ENCODE assay signal across 8 mouse cellular contexts in genomic region chr4:155085206-155086107, GRCm38 (mm10). TPM values are rescaled to one million over a fixed set of nuclear protein-coding genes. Genes with fewer than 3 reads are reported as not detected.
A peak's percentile ranks its signal among the peaks of the same experiment; 100 is the strongest.
DNase-seq lines count a peak whose midpoint lies in the region; ATAC-seq and TF ChIP-seq lines count a peak whose summit lies in the region.

No protein-coding gene starts in this region.

- peak overlapping the region; percentile 97 for H3K9ac ChIP-seq in heart, embryonic 11.5 days (ENCODE audit: low read depth, low read length)
- peak overlapping the region; percentile 92 for H3K9ac ChIP-seq in limb, embryonic 15.5 days

- 6% methylated on average over 35 of the region's 35 CpGs for WGBS in heart, embryonic 11.5 days (ENCODE audit: insufficient replicate concordance)
- WGBS in limb, embryonic 15.5 days: 10% methylated on average over 20 of the region's 35 CpGs

- H3K27me3 ChIP-seq in heart, embryonic 11.5 days (ENCODE audit: control insufficient read depth, insufficient read depth, low read length): no peaks in the 10 kb centered on the region
- H3K27me3 ChIP-seq in E14TG2a.4 (ENCODE audit: insufficient read depth, low read length): no peaks in the 10 kb centered on the region
- no peaks in the 10 kb centered on the region for H3K27me3 ChIP-seq in erythroblast, embryonic 14.5 days (ENCODE audit: control insufficient read depth)
- no peaks in the 10 kb centered on the region for H3K27me3 ChIP-seq in limb, embryonic 15.5 days

- peak overlapping the region; percentile 73 for H3K4me2 ChIP-seq in heart, embryonic 11.5 days
- H3K4me2 ChIP-seq in limb, embryonic 15.5 days: peak overlapping the region; percentile 49

- H3K4me3 ChIP-seq in heart, embryonic 11.5 days (ENCODE audit: low read depth, low read length): peak overlapping the region; percentile 88
- H3K4me3 ChIP-seq in E14TG2a.4 (replicated peaks; ENCODE audit: low read length): peak overlapping the region; percentile 100
- H3K4me3 ChIP-seq in erythroblast, embryonic 14.5 days (replicated peaks): peak overlapping the region; percentile 68
- peak overlapping the region; percentile 95 for H3K4me3 ChIP-seq in limb, embryonic 15.5 days

- ATAC-seq in heart, embryonic 11.5 days (replicated peaks; ENCODE audit: insufficient number of reproducible peaks, low FRiP score, low TSS enrichment): no peak; the same call in 1 of the 2 replicates
- ATAC-seq in limb, embryonic 15.5 days (ENCODE audit: insufficient number of reproducible peaks, low FRiP score, low TSS enrichment, low read depth): peak; percentile 54; the same call in 1 of the 2 replicates

- DNase-seq in heart, postnatal 14 days: no peak
- no peak for DNase-seq in right cerebral cortex, postnatal 4 days
- DNase-seq in urinary bladder, postnatal 36 days (ENCODE audit: low spot score in 2 of 2): no peak
- DNase-seq in left cerebral cortex, adult 11 months (ENCODE audit: low spot score): no peak

- peak overlapping the region; percentile 91 for H3K27ac ChIP-seq in heart, embryonic 11.5 days (ENCODE audit: low read depth, low read length)
- H3K27ac ChIP-seq in limb, embryonic 15.5 days: peak overlapping the region; percentile 96

- intact Hi-C loops in heart, postnatal 14 days (cut with DNase I): no loop called here

- peaks cover 7% of the 10 kb centered on the region; the same call in 1 of the 2 replicates for H3K36me3 ChIP-seq in heart, embryonic 11.5 days (ENCODE audit: control insufficient read depth, insufficient read depth, low read length)
- peaks cover 64% of the 10 kb centered on the region for H3K36me3 ChIP-seq in E14TG2a.4 (ENCODE audit: insufficient read depth, low read length)
- H3K36me3 ChIP-seq in erythroblast, embryonic 14.5 days (ENCODE audit: control insufficient read depth): peaks cover 51% of the 10 kb centered on the region
- H3K36me3 ChIP-seq in limb, embryonic 15.5 days: peaks cover 31% of the 10 kb centered on the region

- peaks cover 23% of the 10 kb centered on the region for H3K4me1 ChIP-seq in heart, embryonic 11.5 days (ENCODE audit: control insufficient read depth, insufficient read depth, low read length)
- peaks cover 54% of the 10 kb centered on the region for H3K4me1 ChIP-seq in E14TG2a.4 (replicated peaks; ENCODE audit: low read depth, low read length)
- H3K4me1 ChIP-seq in erythroblast, embryonic 14.5 days (ENCODE audit: control insufficient read depth): peaks cover 50% of the 10 kb centered on the region
- H3K4me1 ChIP-seq in limb, embryonic 15.5 days: peaks cover 30% of the 10 kb centered on the region

- no peak for TF ChIP-seq CTCF in E14TG2a.4 (conservative IDR thresholded peaks at IDR 0.05; ENCODE audit: low read length)

- H3K9me3 ChIP-seq in heart, embryonic 11.5 days (replicated peaks; ENCODE audit: control insufficient read depth, low read length): no peaks in the 10 kb centered on the region
- H3K9me3 ChIP-seq in E14TG2a.4 (ENCODE audit: low read length): no peaks in the 10 kb centered on the region
- H3K9me3 ChIP-seq in erythroblast, embryonic 14.5 days (ENCODE audit: control insufficient read depth, low read length): no peaks in the 10 kb centered on the region
- no peaks in the 10 kb centered on the region for H3K9me3 ChIP-seq in limb, embryonic 15.5 days

RNA-seq across cellular contexts. Expression of gene Rer1, which starts 0.7 kb away (rescaled TPM):
- 148 TPM in 2 replicates for polyA plus RNA-seq in heart, embryonic 11.5 days (2014; fragmentation: Nextera tagmentation; extraction: Ambion mirVana)
- 10 to 100 TPM; 66.6 to 67.8 TPM for total RNA-seq in heart, postnatal 14 days (2021)
- 3.1 and 3.5 TPM in 2 replicates for polyA plus RNA-seq in erythroblast, embryonic 14.5 days (2012)
- polyA plus RNA-seq in limb, embryonic 15.5 days (2015; fragmentation: Nextera tagmentation; extraction: Ambion mirVana): 170 and 176 TPM in 2 replicates

RNA-seq across cellular contexts. Expression of gene Morn1, which starts 0.9 kb away (rescaled TPM):
- 2.5 and 2.9 TPM in 2 replicates for polyA plus RNA-seq in heart, embryonic 11.5 days (2014; fragmentation: Nextera tagmentation; extraction: Ambion mirVana)
- 1 to 10 TPM; 1.4 to 3.8 TPM for total RNA-seq in heart, postnatal 14 days (2021)
- 0.21 and 0.22 TPM in 2 replicates for polyA plus RNA-seq in erythroblast, embryonic 14.5 days (2012)
- polyA plus RNA-seq in limb, embryonic 15.5 days (2015; fragmentation: Nextera tagmentation; extraction: Ambion mirVana): 5.0 and 6.2 TPM in 2 replicates

RNA-seq across cellular contexts. Expression of gene Pex10, which starts 18.6 kb away (rescaled TPM):
- 4.1 and 9.9 TPM in 2 replicates for polyA plus RNA-seq in heart, embryonic 11.5 days (2014; fragmentation: Nextera tagmentation; extraction: Ambion mirVana)
- total RNA-seq in heart, postnatal 14 days (2021): 10 to 100 TPM; 18.3 to 19.6 TPM
- 0.84 and 0.97 TPM in 2 replicates for polyA plus RNA-seq in erythroblast, embryonic 14.5 days (2012)
- 21.3 and 22.8 TPM in 2 replicates for polyA plus RNA-seq in limb, embryonic 15.5 days (2015; fragmentation: Nextera tagmentation; extraction: Ambion mirVana)

RNA-seq across cellular contexts. Expression of gene Plch2, which starts 28.9 kb away (rescaled TPM):
- polyA plus RNA-seq in heart, embryonic 11.5 days (2014; fragmentation: Nextera tagmentation; extraction: Ambion mirVana): 0.13 and 0.30 TPM in 2 replicates
- total RNA-seq in heart, postnatal 14 days (2021): under 1 TPM in 1 of 2 experiments, not detected in 1; 0.17 TPM
- not detected in 2 replicates for polyA plus RNA-seq in erythroblast, embryonic 14.5 days (2012)
- polyA plus RNA-seq in limb, embryonic 15.5 days (2015; fragmentation: Nextera tagmentation; extraction: Ambion mirVana): 11.6 and 13.7 TPM in 2 replicates

Comparison
In these comparisons a context has a peak if more than half of its experiments do, and no peak if none do; other contexts are left out.
1. RNA of gene Rer1, which starts 0.7 kb away (polyA plus RNA-seq): 170 to 176 TPM in limb, embryonic 15.5 days and 148 TPM in heart, embryonic 11.5 days; 3.1 to 3.5 TPM in erythroblast, embryonic 14.5 days; every median in the first group is over 10 times any median in the second.
2. Peak in every context shown above with its lines, with median percentiles within 50 percentile points of each other: H3K4me3 ChIP-seq.